Mouse (Mus musculus): ENCODE data around the gene Fgfr3.
A peak's percentile ranks its signal among the peaks of the same experiment; 100 is the strongest.

Gene Fgfr3

DNA sequence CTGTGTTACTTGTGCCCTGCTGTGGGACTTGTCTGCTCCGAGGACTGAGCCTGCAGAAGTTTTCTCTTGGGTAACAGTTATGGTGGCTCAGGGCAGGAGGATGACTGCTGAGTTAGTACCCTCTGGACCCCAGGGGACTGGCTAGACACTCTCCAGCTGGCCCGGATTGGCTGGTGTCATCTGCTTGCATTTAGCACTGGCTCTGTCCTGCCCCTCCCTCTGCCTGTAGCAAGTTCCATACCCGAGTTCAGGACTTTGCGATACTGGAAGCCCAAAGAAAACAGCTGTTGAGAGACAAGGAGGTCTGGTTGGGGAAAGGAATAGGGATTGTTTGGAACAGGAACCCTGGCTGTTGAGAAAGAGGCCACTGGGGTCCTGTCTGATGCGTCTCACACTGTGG, 9.0 kb downstream of the Fgfr3 start:
- DNase-seq (ENCODE audit: low read depth, low spot score), result no peak

DNA sequence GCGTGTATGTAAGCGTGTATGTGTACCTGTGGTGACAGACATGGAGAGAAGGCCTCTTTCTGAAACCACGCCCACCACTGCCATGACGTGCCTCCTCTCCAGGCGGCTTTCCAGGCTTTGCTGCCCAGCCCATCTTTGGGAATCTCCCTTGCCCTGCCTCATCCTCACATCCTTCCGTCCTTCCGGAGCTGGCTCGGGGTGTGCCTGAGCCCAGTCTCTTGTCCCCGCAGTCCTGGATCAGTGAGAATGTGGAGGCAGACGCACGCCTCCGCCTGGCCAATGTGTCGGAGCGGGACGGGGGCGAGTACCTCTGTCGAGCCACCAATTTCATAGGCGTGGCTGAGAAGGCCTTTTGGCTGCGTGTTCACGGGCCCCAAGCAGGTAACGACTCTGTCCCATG, 9.6 kb downstream of the Fgfr3 start:
- DNase-seq (ENCODE audit: low read depth, low spot score), result no peak

DNA sequence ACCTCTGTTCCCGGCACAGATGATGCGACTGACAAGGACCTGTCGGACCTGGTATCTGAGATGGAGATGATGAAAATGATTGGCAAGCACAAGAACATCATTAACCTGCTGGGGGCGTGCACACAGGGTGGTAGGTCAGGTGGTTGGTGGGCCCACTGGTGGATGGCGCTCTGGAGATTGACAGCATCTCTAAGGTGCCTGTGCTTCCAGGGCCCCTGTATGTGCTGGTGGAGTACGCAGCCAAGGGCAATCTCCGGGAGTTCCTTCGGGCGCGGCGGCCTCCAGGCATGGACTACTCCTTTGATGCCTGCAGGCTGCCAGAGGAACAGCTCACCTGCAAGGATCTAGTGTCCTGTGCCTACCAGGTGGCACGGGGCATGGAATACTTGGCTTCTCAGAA, 12.4 kb downstream of the Fgfr3 start:
- no peak for DNase-seq (ENCODE audit: low read depth, low spot score)

DNA sequence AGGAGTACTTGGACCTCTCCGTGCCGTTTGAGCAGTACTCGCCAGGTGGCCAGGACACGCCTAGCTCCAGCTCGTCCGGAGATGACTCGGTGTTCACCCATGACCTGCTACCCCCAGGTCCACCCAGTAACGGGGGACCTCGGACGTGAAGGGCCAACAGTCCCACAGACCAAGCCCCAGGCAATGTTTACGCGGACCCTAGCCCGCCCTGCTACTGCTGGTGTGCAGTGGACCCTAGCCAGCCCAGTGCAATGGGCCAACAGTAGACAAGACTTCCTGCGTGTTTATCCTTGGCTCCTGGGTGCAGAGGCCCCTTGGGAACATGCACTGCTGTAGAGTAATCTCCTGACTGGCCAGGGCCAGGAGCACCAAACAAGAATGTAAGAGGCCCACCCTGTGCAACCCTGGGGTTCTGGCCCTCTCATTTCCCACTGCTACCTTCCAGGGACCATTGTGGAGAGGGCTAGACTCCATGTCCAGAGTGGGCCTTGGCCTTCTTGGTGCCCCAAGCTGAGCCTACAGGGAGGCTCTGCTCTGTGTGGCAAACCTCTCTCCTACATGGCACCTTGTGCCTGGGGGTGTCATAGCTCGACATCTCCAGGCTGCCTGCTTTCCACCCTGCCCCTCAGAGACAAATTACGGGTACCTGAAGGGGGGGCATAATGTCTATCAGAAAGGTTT, 14.1 kb downstream of the Fgfr3 start:
- DNase-seq (ENCODE audit: low read depth, low spot score), result no peak

DNA sequence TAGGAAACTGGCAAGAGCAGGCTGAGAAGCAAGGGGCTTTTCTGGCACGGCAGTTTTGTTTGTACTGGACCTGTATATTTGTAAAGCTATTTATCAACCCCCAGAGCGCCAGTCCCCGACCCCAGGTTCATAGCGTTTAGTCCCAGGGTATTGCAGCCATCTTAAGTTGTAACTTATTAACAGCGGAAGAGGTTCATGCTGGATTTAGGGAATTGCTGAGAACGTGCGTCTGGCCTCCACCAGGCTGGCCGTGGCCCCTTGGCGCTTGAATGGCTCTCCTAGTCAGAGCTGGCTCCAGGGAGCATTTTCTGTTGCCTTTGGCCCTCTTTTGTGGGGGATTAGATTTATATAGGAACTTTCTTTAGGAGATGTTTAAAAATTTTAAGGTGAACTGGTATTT, 14.8 kb downstream of the Fgfr3 start:
- no peak for DNase-seq (ENCODE audit: low read depth, low spot score)

DNA sequence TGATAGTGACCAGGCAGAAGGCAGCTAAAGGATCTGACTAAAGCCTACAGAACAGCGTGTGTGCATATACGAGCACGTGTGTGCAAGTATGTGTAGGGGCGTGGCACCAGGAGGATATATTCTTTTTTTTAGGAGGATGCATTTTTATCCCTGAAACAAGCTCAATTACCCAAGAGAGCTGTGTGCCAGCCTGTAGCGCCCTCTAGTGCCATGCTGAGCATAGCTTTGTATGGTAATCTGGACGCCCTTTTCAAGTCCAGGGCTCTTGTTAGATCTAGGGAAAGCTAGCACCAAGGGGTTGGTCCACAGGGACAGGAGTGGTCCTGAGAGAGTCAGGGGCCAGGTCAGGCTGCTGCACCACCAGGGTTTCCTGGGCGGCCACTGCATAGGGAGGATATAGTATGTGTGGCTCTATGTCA, 16.4 kb downstream of the Fgfr3 start:
- DNase-seq (ENCODE audit: low read depth, low spot score), result peak; percentile 17

DNA sequence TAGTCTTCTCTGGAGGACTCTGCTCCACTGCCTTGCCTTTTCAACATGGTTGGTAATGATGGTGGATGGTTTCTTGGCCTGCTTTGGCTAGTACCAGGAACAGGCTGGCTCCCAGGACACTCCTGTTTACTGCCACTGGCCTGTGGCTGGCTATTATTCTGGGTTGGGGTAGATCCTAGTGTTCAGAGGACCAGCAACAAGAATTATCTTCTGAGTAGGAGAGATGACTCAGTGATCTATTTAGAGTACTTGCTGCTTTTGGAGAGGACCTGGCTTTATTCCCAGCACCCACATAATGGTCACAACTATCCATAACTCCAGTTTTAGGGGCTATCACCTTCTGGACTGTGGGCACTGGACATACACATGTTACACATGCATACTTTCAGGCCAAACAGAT, 16.9 kb downstream of the Fgfr3 start:
- DNase-seq (ENCODE audit: low read depth, low spot score), result no peak

DNA sequence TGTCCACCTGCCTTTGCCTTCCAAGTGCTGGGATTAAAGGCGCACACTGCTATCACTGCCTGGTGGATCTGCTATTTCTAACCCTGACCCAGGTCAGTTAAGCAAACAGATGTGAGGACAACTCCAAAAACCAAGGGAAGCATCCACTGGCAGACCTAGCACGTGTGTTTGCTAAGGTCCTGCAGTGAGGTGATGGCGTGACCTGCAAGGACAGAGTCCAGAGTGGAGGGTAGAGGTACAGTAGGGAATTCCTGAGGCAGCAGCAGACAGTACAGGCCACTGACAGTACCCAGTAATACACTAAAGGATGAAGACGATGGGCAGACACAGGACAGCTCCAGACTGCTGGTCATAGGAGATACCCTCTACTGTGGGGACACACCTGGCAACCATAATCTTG, 19.1 kb downstream of the Fgfr3 start:
- DNase-seq (ENCODE audit: low read depth, low spot score), result no peak

DNA sequence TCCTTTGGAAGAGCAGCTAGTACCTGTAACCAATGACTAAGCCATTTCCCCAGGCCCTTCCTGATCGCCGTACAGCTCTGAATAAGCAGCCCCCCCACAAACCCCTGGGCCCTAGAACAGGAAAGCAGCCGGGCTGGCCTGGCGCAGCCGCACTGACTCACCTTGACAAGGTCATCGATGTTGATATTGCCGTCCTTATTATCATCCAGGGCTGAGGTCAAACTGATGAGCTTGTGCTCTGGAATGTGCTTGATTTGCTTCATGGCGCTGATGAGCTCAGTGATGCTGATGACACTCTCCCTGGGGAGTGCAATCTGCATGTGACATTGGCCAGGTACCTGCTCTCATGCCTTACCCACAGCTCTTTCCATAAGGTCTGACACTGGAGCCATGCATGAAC, 22.0 kb downstream of the Fgfr3 start:
- DNase-seq (ENCODE audit: low read depth, low spot score), result no peak

DNA sequence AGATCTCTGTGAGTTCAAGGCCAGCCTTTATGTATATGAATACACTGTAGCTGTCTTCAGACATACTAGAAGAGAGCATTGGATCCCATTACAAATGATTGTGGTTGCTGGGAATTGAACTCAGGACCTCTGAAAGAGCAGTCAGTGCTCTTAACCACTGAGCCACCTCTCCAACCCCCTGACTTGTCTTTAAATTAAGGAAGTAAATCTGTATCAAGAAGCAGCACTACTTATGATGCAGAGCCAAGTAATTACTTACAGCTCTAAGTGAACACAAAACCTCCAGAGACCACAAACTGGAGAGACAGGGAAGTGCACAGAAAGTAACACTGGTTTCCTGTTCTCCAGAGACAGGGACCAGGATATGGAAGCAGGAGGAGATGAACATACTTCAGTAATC, 55.7 kb downstream of the Fgfr3 start:
- DNase-seq (ENCODE audit: low read depth, low spot score), result no peak

DNA sequence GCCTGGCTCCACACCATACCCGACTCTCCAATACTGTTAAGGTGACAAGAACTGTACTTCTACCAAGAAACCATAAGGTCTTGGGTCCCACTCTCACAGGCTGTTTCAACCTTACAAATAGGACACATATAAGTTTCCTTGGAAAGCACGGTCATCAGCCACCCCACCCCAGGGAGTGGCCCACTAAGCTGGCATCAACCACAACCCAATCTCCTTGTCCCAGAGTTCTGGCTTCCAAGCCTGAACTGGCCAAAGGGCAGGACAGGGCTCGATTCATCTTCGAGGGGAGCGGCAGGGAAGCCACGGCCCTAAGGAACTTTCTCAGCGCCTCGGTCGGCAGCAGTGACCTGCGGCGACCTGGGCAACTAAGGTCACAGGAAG, 60.5 kb downstream of the Fgfr3 start:
- peak; percentile 41 for DNase-seq (ENCODE audit: low read depth, low spot score)

DNA sequence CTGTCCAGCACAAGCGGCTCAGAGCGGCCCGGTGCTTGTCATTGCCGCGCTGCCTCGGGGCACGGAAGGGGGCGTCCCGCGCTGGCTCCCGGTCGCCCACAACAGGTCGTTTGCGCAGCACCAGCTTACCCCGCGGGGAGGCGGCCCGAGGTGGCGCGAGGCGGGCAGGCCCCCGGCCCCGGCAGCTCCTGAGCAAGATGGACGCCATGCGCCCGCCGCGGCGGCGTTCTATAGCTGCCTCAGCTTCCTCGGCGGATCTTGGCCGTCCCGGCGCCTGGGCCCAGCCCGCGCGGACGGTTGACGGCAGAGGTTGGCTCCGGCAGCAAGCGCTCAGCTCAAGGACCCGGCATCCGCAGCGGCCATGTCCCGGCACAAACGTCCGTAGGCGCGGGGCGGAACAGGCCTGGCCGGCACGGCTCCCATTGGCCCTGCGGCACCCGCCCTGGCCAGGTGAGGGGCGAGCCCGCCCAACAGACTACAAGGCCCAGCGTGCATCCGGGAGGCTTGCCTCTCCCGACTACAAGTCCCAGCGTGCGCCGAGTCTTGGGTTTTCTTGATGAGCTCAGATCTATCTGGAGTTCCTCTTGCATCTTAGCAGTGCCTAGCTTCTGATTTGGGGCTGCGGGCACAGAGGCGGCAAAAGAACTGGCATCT, 61.0 kb downstream of the Fgfr3 start, which contains the start of gene Letm1:
Gene Letm1, minus strand, starts transcription at position 473 of the 654 bp plus-strand sequence.
- DNase-seq (ENCODE audit: low read depth, low spot score), result peak; percentile 74

DNA sequence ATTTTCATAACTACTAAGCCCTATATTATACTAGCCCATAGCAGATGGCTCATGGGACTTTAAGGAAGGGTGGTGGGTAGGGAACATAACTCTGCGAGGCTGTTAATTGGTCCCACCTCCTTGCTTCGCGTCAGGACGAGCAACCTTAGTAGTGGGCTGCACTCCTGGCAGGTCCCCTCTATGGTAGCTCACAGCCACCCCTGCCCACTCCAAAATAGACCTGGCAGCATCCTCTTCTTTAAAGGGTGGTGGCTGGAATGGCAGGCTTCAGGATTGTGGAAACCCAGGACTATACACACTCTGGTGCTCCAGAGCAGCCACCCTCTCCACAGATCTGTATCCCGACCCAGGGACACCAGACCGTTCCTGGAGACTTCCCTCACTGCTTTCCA, 61.5 kb downstream of the Fgfr3 start:
- DNase-seq (ENCODE audit: low read depth, low spot score), result no peak
